Mouse (Mus musculus): ENCODE results near the gene Vav2.

The Vav2 gene

DNA sequence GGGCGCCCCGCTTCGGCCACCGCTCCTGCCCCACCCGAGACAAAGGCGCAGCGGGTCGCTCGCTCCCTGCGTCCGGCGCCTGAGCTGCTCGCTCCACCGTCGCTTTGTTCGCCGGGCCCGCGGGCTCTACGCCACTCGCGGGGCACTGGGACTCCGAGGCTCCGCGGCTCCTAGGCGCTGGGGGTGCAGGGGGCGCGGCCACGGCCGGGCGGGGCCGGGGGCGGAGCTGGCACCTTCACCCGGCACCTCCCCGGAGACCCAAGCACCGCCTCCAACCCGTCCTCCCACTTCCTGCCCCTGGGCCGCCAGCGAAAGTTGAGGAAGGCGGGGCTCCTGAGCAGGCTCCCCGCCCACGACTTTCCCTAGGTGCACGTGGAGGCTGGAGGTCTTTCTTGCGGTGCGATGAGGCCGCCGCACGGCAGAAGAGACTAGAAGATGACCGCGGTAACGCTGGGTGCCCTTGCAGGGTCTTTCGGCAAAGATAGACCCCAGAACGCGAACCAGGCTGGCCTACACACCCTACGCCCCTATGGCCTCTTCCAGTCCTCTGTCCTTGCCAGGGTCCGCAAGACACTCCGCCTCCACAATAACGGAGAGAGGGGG lies at the start of gene Vav2:
Gene Vav2, minus strand, starts transcription at position 179 of the 603 bp plus-strand sequence.
- DNase-seq (ENCODE audit: low read depth, low spot score) = peak; percentile 70

DNA sequence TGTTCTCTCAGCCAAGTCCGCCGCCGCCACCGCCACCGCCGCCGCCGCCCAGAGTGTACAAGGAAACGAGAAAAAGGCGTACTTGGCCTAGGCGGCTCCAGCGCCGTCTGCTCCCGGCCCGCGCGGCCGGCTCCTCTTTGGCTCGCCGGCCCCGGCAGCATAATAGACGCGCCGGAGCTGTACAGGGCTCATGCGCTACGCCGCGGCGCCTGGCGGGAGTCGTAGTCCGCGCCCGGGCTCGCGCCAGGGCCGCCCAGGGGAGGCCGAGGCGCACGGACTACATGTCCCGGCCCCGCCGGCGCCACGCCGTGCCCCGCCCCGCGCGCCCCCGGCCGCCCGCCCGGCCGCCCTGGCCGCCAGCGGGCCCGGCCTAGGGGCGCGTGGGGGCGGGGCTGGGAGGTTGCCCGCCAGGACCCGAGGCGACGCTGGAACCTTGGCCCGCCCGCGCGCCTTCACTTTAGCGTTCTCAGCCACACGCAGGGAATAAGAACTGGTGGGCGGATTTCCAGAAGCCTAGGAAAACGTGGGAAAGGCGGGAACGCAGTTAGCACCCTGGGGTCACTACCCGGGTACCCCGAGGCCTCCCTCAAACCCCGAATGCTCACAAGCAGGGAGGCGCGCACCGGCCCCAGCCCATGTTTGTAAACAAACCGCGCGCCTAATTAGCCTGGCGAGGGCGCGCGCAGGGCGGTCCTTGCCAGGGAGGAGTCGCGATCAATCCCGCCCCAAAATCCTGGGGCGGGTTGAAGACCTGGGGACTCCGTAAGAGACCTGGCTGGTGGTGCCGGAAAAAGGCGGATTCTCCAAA lies 48.9 kb upstream of the Vav2 start:
- peak; percentile 86 for DNase-seq (ENCODE audit: low read depth, low spot score)

DNA sequence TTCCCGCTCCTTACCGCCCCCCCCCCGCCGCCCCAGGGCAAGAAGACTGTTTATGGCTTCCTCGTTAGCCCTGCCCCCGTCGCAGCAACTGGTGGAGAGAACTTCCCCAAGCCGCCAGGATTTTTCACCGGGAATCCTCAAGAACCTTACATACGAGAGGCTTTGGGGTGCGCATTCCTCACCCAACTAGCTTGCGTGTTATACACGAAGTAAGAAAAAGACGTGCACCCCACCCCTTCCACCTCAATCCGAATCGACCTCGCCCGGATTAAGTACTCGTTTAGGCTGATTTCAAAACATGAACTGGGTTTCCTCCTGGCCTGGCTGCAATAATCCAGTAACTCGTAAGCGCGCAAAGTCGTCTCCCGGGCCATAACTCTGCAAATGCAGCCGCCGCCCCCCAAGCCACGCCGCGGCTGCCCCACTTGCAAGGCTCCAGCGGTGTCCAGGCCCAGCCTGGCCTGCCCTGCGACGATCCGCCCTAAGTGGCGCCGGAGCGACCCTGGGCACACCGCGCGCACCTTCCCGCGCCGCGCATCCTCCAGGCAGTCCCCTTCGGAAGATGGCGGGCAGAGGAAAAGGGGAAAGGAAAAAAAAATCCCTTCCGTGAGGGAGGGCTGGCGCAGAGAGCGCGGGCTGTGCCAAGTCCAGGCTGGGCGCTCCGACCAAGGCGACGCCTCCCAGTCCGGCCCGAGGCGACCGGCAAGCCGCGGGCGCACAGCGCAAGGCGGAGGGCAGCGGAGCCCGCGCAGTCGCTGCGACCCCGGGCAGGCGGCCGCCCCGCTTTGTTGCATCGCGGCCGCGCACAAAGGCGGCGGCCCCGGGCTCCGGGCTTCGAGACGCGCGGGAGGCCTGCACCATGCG lies 48.0 kb upstream of the Vav2 start:
- peak; percentile 35 for DNase-seq (ENCODE audit: low read depth, low spot score)

DNA sequence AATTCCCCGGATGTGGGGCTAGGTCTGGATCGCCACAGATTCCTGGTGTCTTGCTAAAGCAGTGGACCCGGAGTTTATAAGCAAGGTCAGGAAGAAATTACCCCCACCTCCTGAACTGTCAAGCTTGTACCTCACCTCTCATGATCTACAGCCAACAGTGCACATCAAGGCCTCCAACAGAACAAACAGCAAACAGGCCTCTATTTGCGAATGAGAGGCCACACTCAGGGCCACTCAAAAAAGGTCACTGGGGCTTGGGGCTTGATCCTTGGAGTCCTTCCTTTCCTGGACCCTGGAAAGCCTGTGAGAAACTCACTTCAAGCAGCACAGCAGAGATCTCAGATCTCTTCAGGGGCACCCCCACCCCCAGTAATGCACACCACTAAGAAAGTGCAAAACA lies 47.1 kb upstream of the Vav2 start:
- DNase-seq (ENCODE audit: low read depth, low spot score) = no peak

DNA sequence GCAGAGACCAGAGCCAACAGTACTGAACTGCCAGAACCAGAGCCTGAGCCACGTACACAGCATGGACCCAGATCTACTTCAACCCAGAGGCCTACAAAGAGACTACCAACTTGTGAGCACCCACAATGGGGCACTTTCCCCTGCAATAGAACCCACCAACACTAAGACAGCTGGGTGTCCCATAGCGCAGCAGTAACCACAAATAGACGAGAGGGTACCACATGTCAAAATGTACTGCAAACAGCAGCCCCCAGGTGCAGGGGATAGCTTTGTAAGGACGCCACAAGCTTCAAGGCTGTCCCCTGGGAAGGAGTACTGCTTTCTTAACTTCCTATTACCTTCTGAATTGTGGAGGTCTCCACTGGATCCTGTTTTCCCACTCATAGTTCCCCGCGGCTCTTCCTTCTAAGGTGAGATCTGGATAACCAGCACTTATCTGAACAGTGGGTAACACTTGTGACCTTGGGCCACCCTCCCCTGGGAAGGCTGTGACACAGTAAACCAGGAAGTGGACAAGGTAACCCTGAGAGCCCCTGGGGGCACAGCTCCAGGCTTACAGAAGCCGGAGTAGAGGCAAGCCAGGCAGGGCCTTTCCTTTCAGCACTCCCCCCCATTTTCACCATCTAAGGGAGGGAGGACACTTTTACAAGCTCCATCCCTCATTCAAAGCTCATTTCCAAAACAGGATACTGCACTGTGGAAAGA lies 46.4 kb upstream of the Vav2 start:
- DNase-seq (ENCODE audit: low read depth, low spot score) = no peak

DNA sequence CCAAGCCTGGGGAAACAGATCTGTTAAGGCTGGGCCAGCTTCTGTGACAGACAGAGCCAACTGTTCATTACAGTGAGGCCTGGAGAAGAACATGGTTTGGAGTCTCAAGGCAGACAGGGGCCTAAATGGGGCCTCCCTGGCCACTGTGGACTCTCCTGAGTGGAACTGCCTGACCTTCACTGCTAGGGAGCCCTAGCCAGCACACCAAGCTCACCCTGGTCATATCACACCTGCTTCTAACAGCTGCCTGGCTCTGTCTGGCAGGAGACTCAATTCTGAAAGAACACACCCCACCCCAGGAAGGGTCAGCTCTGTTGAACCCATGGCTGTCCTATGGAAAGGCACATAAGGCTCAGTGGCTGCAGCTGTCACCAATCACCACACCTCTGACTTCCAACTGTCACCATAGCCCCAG lies 44.3 kb upstream of the Vav2 start:
- no peak for DNase-seq (ENCODE audit: low read depth, low spot score)

DNA sequence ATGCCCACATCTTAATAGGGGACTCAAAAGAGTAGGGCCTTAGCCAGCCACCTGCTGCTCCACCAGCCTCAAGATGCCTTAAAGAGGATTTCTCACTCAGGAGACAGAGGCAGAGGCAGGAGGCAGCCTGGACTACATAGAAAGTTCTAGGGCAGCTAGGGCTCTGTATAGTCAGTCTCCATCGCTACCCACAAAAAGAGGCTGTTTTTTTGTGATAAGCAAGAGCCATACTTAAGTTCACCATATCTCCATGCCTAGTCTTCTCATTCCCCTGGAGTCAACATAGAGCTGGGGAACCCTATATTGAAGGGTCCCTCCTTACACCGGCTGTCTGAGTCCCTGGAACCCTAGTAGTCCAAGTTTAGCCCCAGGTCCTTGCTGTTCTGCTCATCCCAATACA lies 43.7 kb upstream of the Vav2 start:
- DNase-seq (ENCODE audit: low read depth, low spot score) = no peak

DNA sequence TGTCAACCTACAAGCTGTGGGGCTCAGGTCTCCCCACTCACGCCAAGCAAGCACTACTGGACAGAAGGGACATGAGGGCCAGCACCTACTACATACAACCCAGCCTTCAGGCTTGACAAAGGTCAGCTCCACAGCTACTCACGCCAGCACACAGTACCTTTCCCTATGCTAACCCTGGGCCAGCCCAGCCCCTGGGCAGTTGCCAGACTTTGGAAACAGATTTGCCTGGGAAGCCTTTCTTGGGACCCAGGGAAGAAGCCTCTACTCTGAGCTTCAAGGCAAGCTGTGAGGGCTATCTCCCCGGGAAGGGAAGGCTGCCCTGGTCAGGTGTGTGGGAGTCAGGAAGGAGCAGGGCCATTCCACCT lies 43.1 kb upstream of the Vav2 start:
- DNase-seq (ENCODE audit: low read depth, low spot score) = no peak

DNA sequence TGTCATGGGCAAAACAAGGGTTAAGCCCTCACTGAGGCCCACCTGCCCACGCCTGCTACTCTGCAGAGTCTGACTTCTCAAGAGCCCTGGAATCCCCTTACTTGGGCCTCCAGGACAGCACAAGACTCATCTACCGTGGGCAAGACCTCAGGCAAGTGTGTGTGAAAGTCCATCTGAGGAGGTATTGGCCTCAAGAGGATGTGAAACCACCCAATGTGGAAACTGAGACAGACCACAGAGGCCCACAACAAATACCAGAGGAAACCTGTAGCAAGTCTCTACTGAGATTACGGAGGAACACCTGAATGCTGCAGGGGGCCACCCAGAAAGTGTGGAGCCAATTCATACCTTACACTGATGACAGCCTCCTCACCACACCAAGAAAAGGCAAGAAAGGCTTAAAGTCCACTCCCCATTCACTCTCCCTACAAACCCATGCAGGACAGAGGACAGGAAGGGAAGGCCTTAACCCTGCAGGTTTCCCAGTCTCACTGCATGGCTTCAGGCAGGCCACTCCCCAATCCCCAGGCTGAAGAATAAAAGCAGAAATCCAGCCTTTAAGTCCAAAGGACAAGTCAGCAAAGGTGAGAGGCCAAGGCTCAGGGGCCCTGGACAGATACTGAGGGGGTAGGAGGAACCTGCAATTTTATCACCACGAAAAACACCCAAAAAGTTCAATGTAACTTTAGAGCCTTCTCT lies 42.6 kb upstream of the Vav2 start:
- no peak for DNase-seq (ENCODE audit: low read depth, low spot score)

DNA sequence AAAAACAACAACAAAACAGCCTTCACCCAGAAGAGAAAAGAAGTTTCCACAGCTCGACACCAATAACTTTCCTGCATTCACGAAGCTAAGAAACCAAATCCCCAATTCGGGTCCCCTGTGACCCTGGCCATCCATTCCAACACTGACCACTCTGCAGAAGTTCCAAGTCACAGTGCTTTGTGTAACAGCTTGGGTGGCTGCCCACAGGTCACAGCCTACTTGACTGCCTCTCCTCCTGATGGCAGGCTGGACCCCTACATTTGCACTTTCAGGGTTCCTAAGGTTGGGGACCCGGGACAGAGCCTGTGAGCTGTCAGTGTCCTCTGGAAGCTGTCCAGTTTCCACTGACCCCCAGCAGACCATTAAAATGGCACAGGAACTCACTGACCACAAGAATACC lies 36.1 kb upstream of the Vav2 start:
- DNase-seq (ENCODE audit: low read depth, low spot score) = no peak

DNA sequence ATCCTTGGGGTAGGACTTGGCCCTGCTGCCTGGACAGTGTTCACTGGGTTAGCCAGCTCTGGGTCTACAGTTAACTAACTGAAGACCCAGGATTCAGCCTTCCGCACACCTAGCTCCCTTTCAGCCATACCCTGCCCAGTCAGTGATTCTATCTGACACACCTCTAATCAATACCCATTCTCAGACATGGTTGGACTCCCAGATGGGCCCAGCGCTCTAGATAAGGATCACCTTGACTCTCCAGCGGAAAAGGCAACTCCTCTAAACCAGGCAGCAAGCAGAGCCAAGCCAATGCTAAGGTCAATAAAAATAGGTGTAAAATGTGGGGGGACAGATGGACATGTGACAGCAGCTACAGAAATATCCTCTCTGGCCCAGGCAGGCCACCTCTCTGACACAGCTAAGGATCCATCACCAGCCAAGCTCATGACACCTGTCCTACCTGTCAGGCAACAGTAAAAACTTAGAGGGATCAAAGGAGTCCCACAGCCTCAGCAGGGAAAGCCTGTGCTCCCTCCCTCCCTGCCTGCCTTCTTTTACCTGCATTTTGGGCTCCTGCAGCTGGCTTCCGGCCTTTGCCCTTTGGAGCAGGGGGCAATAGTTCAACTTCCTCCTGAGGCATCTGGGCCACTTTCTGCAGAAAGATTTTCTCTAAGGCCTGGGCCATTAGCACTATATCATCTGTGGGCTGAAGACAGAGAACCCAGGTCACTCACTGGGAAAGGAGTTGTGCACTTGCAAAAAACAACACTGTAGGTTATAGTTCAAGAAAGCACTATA lies 35.2 kb upstream of the Vav2 start:
- no peak for DNase-seq (ENCODE audit: low read depth, low spot score)

DNA sequence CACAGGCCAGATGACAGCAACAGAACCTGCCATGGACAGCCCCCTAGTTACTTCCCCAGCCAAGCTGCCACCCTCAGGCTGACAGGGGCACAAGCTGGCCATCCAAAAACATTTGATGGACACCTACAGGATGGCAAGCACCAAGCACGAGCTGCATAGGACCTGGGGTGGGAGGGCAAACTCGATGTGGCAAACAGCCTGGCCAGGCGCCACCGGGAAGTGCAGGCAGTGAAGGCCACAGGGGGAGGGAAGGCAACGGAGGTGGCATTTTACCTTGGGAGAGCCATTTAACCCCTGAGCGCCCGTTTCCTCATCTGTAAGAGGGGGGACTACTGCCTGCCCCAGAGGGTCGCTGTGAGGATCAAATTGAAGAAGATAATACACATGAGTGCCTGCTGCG lies 33.8 kb upstream of the Vav2 start:
- DNase-seq (ENCODE audit: low read depth, low spot score) = no peak

DNA sequence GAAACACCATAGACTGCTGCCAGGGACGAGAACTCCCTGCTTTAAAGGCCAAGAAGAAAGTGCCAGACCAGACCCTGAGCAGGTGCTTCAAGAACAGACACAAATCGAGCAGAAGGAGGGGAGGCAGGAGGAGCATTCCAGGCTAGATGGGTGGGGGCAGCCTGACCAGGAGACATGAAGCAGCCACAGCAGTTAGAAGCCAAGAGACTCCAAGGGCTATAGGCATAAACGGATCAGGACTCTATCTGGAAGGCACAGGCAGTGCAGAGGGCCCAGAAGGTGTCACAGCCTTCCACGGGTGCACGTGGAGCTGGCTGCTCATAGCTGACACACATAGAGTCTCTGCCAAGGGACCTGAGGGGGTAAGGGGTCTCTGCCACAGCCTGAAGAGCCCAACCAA lies 33.3 kb upstream of the Vav2 start:
- DNase-seq (ENCODE audit: low read depth, low spot score) = no peak

DNA sequence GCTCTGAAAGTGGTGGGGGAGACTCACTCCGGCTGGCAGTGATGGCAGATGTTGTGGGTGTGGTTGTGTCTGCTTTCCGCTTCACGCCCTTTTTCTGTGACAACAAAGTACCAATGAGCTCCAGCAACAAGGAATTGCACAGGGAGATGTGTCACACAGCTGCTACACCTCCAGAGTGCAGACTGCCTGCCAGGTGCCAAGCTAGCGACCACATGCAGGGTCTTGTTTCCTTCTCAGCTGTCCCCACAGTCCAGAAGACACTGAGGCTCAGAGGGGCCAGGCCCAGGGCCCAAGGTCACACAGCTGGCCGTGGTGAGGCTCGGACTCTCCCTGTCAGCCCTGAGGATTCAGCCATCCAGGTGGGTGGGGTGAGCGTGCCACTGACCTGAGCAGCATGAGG lies 32.9 kb upstream of the Vav2 start:
- no peak for DNase-seq (ENCODE audit: low read depth, low spot score)

DNA sequence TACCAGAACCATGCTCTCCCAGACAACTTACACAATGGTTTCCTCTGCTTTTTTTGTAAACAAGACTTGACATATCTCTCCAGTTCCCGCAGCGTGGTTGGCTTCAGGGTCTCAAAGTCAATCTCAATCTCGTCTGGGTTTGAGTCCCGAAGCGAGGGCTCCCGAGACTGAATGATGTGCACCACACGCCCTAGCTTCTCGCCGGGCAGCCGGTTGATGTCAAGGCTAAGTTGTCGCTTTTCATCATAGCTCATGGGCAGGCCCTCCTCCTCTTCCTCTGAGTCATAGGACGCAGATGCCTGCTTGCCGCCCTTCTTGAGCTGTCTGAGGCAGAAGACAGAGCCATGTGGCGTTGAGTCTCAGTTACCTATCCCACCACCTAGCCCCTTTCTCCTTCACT lies 23.4 kb upstream of the Vav2 start:
- no peak for DNase-seq (ENCODE audit: low read depth, low spot score)

DNA sequence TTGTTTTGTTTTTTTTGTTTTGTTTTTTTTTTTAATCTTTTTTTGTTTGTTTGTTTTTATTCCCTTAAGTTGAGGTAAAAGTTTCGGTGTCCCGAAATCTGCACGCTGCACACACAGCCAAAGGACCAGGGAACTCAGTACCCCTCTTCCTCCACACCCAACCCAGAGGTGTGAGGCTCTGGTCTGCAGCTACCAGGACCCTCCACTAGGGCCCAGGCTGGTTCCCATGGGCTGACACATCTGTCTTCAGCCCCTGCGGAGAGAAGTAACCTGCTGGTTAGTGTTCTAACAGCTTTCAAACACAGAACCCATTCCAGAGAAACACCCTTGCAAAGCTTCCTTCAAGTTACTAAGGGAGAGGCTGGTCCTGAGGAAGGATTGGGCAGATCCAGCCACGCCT lies 20.9 kb upstream of the Vav2 start:
- DNase-seq (ENCODE audit: low read depth, low spot score) = no peak

DNA sequence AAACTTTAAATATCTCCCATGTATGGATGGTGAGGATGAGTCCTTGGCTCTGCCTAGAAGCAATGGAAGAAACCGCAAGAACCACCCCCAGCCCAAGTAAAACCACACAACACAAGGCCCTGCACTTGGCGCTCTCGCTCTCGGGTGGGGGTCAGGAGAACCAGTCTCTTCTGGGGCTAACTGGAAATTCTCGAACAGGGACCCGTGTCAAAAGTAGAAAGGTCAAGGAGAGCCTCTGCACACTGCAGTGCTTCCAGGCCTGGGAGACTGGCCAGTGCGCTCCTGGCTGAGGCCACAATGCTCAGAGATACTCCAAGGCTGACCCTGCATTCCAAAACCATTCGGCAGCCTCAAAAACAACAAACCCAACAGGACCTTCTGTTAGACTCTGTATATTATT lies 20.0 kb upstream of the Vav2 start:
- no peak for DNase-seq (ENCODE audit: low read depth, low spot score)

DNA sequence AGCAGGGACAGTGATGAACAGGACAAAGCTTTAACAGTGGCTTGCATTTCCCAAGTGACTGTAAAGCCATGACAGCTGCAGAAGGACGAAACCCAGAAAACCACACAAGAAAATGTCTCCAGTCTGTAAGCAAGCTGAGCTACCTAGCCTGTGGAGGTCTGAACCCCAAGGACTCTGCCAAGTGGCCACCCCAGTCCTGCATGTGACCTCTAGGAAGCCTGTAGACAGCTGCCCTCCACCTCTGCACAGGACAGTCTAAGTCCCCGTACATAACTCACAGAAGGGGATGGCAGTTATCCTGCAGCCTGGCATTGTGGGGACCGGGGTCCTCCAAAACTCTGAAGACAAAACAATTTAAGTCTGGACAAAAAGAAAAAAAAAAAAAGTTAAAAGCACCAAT lies 19.1 kb upstream of the Vav2 start:
- DNase-seq (ENCODE audit: low read depth, low spot score) = no peak

DNA sequence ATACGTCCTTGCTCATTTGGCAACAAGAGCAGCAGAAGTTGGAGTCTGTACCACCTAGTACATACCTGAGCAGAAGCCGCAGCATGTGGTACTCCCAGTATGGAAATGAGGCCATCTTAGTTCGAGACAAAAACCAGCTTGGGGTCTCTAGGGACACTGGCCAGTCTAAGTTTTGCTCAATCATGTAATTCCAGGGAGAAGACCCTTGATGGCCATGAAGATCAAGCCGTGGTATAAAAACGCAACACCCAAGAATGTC lies 16.5 kb upstream of the Vav2 start:
- DNase-seq (ENCODE audit: low read depth, low spot score) = no peak

DNA sequence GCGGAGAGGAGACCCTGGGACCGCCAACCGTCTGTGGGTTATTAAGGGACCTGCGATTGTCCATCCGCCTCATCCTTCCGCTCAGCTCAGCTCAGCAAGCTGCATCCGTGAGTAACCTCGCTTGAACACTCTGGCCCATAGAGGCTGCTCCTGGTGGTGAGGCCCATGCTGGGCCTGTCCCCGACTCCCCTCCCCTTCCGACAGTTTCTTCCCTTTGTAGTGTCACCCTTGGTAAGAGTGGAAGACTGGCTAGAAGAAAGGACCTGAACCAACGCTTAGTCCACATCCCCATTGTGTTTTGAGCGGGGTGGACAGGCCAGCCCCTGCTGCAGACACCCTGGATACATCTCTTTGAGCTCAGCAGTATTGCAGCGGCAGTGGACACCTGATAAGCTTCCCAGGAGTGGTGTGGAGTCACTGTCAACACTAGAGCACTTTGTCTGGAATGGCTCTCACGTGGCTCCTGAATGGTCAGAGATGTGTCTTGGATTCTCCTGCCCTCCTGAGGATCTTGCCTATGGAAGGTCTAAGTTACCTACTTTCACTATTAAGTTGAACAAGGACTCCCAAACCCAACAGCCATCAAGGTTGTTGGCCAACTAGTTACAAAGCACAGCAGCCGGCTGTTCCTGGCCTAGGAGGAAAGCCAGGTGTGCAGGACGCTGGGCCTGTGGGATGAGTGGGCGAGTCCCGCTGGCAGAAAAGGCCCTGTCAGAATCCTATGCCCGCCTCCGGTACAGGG lies 16.0 kb upstream of the Vav2 start:
- no peak for DNase-seq (ENCODE audit: low read depth, low spot score)
